Mouse (Mus musculus) kidney, postnatal 14 days (tissue): ENCODE data around the gene Zfp423.

Experiments
- DNase-seq: peaks from one replicate; pipeline ENCODE4 v3.0.0; 2022; ENCODE audit warnings: mixed read lengths

Zfp423 gene

DNA sequence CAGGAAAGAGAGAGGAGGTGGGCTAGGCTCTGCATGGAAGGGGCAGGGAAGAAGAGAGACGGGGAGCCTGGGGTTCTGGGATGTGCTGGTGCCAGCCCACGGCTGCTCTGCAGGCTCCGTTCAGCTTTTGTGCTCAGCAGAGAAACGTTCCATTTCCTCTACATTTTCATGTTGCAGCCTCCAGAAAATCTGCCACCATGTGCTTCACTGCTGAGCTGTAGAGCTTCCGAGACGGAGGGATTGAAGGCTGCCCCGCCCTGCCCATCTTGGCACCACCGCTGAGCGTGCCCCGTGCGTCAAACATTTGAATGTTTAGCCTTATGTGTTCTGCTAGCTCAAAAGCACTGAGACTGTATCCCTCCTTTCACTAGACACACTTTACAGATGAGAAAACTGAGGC lies 159.3 kb downstream of the Zfp423 start:
- DNase-seq, result no peak

DNA sequence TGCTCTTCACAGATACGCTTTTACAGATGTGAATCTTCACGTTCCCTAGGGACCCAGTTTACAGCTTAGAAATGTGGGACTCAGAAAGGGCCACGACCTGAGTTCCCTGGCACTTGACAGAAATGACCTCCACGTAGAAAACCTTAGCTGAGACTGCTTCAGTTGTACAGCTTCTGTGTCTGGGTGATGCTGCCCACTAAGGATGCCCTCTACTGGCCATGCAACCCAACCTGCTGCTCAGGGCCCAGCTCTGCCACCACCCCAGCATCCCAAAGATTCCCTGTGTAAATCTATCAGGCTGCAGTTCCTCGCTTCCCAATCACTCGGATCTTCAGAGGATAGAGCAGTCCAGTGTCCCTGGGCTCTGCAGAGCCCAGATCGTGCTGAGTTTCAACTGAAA lies 163.2 kb downstream of the Zfp423 start:
- DNase-seq, result peak; percentile 27

DNA sequence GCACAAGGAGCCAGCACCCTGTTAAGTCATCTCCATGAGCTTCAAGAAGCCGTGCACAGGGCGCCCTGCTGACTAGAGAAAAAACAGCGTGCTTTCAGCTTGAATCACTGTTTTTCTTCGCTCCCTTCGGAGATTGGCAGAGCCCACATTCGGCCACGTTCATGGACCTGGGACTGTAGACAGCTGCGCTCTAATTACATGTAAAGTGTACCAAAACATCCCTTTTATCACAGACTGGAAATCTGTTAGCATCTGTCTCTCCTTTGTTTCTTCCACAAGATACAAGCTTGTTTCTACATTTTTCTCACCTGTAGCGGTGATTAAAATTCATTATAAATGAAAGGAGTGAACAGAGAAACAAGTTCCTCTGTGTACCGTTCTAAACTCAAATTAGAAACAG lies 164.8 kb downstream of the Zfp423 start:
- DNase-seq, result no peak

DNA sequence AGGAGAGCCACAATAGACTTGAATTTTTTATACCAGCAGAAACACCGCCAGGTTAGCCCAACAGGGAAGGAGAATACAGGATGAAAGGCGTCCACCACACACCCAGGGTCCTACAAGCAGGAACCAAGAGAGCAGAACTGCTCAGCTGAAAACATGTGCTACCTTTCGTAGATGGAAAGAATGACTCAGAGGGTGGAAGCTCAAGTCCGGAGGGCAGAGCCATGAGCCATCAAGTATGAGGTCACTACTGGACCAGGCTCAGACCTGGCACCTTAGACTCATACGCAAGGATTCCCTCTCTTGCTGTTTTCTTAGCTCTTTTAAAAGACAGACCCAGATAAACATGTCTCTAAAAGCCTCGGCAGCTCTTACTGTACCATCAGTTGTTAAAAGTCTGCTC lies 168.3 kb downstream of the Zfp423 start:
- no peak for DNase-seq

DNA sequence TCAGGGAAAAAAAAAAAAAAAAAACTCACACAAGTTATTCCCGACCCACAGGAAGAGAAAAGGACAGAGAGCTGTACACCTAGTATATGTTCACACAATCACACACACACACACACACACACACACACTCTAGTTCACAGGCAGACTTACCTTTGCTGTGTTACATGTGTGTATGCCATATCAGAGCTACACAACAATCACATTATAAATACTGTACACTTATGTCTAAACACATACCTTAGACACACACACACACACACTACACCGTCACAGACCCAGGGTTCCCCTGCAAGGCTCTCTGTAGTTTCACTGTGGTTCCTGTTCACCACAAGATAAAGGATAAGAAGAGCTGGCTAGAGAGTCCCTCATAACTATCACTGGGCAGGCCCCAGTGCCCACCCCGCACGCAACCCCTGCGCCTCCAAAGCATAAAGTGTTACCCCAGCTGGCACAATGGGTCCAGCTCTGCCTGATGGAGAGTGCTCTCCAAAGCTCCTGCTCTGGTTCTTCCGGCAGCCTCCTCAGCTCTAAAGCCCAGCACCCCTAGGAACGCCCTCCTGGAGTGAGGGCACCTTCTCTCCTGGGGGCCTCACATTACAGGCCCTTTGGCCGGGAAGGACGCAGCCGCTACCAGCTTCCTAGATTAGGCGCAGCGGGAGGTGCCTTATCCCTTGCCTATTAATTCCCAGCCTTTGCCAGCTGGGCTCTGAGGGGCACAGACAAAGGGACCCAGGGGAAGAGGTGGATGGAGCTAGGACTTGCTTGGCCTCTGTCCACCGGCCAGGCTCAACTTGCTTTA lies 174.6 kb downstream of the Zfp423 start:
- DNase-seq, result no peak

DNA sequence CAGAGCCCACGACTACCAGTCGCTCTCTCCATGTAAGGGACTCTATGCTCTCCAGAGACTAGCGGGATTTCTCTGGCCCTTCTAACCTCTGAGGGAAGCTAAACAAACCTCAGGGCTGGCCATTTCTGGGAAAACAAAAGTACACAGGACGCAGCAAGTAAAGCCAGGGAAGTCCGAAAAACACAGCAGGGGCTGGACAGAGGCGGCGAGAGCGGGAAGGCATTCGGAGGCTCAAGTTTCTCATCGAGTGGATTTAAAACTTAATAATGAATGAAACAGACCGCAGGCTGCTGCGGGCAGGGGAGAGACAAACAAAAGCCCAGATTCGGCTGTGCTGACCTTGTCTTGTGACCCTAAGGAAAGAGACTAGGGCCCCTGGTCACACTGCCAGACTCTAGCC lies 175.2 kb downstream of the Zfp423 start:
- no peak for DNase-seq

DNA sequence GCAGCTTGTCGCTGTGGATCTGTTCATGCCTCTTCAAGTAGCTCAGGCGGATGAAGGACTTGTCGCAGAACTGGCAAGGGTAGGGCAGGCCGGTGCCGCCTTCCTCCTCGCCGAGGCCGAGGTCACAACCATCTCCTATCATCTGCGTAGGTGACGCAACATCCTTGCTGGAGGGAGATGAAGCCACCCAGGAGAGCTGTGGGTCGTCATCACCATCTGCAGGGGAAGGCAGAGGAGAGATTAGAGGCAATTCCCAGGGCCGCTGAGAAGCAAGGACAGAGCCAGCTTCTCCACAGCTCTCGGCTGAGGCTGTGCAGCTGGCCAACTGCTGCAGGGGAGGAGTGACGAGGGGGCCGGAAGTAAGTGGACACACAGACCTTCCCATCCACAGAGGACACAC lies 176.2 kb downstream of the Zfp423 start:
- no peak for DNase-seq

DNA sequence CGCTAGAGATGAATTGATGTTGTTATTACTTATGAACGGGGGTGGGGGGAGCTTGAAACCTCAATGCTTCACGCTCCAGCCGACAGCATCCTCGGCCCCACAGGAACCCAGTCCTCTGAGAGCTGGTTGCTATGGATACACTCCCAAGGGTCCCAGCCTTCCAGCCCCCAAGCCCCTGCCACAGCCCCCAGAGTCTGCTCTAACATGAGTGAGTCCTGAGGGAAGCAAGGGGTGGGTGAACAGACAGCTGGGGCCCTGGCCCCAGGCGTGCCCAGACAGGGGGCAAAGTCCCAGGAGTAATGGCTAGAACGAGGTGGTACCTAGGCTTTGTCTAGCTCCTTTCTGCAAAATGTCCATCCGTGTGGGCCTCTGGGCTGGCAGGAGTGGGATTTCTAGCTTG lies 181.8 kb downstream of the Zfp423 start:
- no peak for DNase-seq

DNA sequence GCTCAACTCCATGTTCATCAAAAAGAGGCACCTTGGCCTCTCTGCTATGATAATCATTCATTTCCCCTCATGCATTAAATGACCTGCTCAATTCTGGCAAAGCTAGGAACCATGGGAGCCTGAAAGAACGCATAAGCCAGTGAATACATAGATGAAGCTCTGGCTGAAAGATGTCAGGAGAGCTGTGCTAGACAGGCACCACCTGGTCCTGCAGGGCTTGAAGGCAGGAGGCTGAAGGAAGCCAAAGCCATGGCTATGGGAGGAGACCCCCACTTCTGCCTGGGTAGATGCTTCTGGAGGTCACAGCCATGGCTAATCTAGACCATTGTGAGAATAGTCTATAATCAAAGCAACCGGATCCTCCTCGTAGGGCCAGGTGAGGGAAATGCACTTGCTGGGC lies 183.5 kb downstream of the Zfp423 start:
- no peak for DNase-seq

DNA sequence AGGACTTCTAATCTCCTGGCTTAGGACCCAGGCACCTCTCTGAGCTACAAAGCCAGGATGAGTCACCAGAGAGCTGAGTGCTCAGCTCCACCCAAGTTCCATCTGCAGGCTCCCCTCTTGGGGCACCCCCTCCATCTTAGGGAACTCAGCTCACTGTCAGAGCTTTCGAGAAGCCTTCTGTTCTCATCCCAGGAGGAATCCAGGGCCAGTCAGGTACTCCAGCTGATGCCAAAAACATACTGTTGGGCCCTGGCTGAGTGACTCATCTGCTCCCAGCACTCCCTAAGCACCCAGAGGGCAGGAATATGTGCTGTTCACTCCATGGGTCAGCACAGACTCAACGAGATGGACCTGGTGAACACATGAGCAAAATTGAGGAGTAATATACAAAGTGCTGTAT lies 184.4 kb downstream of the Zfp423 start:
- no peak for DNase-seq

DNA sequence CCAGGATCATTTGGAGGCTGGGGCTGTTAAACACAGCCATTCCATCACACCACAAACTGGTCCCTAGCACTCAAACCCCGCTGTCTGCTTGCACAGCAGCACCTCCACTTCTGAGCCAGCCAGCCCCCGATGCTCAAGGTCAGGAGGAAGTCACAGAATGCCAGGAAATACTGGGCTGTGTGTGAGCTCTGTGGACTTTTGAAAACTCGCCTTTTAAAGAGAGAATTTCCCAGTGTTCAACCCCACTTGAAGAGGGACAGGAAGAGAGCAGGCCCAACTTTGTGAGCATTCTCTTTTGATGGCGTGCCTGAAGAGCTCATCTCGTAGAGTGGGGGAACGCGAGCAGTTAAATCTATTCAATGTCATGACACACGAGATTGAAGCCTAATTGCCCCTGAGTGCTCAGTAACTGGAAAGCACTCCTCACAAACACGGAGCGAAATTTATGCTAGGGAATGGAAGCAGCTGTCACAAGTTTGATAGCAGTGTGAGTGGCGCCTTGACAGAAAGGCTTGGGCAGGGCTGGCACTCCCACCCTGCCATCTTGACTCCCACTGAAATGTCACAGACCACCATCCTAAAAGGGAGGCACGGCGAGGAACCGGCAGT lies 186.4 kb downstream of the Zfp423 start:
- DNase-seq, result no peak

DNA sequence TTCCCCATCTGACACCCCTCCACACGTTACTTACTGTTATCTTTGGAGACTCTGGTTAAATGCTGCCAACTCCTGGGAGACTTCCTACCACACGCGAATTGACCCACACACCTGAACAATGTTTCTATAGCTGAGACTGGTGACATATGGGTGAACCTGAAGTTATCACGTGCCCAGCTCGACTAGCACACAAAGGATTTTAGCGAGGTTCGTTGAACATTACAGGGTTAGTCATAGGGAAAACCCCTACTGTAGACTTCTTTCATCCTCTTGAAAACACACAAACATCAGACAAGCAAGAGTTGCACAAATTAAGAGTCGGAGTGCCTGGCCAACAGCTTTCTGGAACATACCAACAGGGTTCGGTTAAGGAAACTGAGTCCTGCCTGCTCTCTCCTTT lies 191.5 kb downstream of the Zfp423 start:
- DNase-seq, result no peak

DNA sequence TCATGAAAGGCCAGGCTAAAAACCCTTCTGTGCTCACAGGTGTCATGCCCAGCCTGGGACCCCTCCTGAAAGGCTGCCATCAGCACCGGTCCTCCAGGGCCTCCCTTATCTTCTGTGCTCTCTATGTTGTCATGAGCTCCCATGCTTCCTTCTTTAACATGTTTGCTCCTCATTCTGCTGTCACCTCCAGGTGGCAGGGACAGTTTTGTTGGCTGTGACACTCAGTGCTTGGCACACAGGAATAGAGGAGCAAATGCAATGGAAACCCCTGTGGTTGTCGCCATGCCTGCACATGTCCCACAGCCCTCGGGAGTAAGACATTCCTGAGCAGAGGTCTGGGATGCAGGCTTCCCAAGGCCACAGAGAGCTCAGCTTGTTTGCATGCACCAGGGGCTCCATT lies 194.1 kb downstream of the Zfp423 start:
- DNase-seq, result no peak

DNA sequence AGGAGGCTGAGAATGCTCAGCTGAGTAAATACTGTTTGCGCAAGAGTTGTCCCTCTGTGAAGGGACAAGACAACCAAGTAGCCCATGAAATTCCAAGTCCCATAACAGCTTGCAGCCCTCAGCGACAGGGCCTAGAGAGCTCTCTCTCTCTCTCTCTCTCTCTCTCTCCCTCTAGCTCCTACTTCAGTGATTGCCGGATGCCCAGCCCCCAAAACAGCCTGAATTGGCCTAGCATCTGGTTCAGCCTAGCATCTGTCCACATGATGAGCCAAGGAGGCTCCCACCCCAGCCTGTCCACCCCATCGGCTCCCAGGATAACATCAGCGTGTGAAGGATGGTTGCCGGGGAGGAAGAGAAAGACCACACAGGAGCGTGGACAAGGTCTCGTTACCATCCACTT lies 200.6 kb downstream of the Zfp423 start:
- no peak for DNase-seq

DNA sequence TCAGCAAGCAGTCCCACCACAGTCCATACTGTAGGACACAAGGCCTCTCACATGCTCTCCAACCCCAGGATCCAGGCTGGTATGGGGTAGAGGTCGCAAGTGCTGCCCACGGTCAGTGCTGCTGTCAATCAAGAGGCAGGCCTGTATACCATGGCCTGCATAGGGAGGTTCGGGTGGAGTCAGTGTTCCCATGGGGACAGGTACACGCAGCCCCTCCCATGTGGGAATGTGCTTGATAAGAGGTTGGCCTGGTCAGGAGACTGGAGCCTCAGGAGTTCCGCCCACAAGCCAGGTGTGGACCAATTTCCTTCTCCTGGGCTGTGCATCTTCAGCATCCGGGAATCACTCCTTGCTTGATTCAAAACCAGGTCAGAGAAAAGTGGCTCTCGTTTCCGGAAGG lies 204.5 kb downstream of the Zfp423 start:
- no peak for DNase-seq

DNA sequence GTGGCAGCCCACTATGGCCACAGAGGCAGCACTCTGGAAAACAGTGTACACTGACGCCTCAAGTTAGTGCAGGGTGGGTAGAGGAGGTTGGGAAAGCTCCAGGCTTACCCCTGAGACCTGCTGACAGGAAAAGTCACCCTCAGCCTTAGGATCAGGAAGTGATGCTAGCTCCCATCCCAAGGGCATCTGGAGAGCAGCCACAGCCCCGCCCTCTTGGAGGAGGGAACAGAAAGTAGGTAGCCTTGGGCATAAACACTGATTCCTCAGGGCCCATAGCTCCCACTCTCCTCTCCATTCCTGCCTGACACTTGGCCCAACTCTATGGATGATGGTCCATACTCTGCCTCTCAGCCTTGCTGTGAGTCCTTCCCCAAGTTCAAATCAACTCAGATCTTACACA lies 205.8 kb downstream of the Zfp423 start:
- no peak for DNase-seq

DNA sequence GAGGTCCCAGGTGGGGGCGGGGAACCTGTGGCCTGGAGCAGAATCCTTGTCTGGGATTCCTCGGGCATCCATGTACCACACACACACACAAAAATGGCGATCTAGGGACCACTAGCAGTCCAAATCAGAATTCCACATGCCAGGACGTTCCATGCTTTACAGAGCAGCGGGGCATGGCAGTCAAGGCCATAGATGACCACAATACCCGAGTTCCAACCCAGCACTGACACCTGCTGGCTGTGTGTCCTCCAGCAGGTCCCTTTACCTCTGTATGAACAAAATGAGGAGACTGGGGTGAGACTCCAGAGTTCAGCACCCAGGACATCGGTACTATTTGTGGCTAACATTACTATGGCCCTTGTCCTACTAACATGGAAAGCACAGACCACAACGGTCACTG lies 206.2 kb downstream of the Zfp423 start:
- peak; percentile 32 for DNase-seq

DNA sequence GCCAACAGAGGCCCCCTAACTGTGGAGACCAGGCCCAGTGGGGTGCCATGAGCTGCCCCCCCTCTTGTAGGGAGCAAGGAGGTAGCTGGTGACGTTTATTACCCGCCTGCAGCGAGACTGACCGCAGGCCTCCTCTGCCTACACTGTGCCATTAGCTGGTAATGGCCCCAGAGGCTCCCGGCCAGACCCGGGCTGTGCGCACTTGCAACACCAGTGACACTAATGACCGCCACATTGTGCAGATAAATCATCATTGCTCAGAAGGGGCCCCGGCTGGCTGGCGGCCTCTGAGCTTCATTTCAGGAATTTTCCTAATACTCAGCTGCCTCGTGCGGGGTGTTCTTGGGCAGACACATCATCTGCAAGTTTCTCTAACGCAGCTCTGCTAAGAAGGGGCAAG lies 206.7 kb downstream of the Zfp423 start:
- peak; percentile 30 for DNase-seq

DNA sequence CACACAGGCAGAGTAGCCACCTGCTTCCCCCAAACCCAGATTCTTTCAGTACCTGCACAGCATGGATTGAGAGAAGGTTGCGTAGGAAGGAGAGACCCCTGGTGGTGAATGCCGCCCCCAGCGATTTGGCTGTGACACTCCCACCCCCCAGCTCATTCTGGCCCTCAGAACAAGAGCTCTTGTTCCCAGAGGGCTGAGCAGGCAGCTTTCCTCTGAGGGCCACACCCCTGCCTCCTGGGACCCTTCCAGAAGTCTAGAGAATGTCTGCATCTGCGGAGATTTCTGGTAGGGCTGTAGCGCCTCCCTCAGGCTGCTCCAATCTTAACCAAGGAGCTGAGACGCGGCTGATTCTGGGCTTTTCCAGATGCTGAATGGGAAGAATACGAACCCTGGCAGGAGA lies 211.8 kb downstream of the Zfp423 start:
- DNase-seq, result no peak

DNA sequence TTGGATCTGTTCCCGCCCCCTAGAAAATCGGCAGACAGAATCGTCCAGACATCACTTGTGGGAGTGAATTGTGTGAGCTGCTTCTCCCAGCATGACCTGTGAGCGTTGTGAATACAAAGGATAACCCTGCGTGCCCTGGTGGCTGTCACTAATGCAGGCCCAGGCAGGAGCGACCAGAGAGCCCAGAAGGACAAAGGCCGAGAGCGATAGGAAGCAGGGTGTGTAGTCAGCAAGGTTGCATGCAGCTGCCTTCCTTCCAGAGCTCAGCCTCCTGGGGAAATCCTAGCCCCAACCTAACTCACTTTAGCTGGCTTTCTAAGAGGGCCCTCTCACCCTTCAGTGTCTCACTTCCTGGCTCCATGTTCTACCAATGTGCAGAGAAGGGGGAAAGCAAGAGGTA lies 212.3 kb downstream of the Zfp423 start:
- no peak for DNase-seq

DNA sequence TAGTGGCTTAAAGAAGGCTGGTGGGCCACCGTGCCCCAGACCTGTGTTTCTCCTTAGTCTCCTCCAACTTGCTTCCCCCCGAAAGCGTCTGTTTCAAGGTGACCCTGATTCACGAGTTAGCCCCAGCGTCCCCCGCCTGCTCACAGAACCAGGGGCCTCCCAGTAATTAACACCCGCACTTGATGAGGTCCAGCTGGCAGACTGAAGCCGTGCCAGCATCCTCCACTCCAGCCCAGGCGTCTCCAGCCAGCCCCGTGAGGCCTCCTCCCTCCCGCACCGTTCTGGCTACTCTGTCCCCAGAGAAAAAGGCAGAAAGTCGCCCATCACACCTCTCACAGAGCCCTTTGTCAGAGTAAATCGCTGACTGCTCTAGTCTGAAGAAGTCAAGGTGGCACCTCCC lies 213.3 kb downstream of the Zfp423 start:
- DNase-seq, result peak; percentile 67

DNA sequence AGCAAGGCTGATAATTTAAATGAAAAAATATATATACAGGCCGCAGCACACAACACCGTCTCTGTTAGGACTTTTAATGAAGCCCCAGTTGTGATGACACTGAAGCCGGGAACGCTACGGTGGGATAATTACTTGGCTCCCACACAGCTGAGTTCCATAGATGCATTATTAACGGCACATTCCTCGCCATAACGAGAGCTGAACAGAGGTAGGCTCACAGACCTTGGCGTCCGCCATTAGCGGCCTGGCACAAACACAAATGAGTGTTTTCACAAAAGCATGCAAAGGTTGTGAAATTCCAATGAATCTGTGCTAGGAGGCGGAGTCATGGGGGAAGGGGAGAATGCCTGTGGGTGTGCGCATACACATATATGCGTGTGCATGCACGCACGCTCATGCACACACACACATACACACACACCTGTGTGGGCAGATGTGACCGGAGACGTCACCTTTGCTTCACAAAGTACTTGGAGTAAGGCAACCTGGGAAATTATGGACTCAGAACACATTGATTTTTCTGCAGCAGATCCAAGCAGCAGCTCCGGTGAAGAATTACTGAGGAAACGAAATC lies 214.2 kb downstream of the Zfp423 start:
- DNase-seq, result no peak

DNA sequence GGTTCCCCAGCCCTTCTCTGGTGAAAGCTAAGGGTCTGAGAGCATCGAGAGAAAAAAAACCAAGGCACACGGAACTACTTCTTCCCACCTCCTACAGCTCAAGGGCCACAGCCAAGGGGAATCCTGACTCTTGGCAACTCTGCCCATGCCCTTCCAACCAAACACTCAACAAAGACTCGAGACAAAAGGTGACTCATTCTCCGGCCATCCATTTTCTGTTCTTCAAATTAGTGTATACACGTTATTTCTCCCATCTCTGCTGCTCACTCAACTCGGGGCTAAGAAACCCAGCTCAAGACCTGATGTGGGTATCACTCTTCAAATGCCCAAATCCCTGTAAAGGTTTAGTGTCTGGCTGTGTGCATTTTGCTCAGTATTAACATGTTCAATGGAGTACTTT lies 214.8 kb downstream of the Zfp423 start:
- DNase-seq, result no peak

DNA sequence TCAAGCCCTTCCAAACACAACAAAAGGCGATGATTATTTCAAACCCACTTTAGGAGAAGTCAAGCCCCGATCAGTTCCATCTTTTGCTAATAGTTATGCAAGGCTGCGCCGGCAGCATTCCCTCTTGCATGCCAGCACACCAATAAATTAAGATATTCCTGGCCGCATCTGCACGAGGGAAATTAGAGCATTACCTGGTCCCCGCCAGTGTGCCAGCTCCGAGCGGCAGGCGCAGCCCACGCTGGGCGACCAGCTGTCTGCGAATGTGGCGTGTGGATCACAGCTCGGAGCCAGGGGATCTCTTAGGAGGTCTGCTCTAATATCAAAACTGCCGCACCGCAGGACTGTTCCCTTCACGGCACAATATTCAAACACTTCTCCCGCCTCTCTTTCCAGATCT lies 217.4 kb downstream of the Zfp423 start:
- no peak for DNase-seq
